Mouse (Mus musculus): Measurements from ENCODE around the gene Pah. TPM values are rescaled to one million over a fixed set of nuclear protein-coding genes. Genes with fewer than 3 reads are reported as not detected.
A peak's percentile ranks its signal among the peaks of the same experiment; 100 is the strongest.

Pah gene
- 0.02 TPM in 1 of 2 replicates, not detected in the other for polyA plus RNA-seq (2012)

DNA sequence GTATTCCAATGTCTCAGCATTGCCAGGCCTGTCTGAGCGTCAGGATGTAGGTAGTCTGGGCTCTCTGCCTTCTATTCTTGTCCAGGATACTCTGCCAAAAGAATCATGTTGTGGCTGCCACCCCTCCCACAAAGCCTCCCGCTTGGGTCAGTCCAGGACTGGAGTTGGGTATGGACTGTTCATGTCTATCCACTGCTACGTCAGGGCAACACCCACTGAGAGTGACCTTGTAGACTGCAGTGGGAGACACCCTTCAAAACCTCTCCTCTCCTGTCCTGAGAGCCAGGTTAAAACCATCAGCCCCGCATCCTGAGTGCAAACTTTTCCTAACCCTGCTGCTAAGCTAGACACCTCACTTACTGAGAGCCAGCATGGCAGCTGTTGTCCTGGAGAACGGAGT lies at the start of gene Pah:
Gene Pah, plus strand, starts transcription at position 150 of the 400 bp plus-strand sequence.
- Histone ChIP-seq H3K4me3 (replicated peaks) (peak within 1 kb of the TSS; percentile 12), H3K9me3 (ENCODE audit: control insufficient read depth, low read length) (no peaks in the 10 kb centered on the region), H3K4me1 (ENCODE audit: control insufficient read depth) (no peaks in the 10 kb centered on the region), H3K36me3 (ENCODE audit: control insufficient read depth) (no peaks in the 10 kb centered on the region), H3K27me3 (ENCODE audit: control insufficient read depth) (no peaks in the 10 kb centered on the region)
- TF ChIP-seq GATA1 (IDR thresholded peaks at IDR 0.05; ENCODE audit: low read length) (no peak), TAL1 (IDR thresholded peaks at IDR 0.05; ENCODE audit: low read length) (no peak)

GRCm38 (mm10) chr10:87473475-87474131 lies 48.0 kb upstream of the Pah start:
- Histone ChIP-seq H3K4me3 (replicated peaks) (no peak overlapping the region), H3K36me3 (ENCODE audit: control insufficient read depth) (no peaks in the 10 kb centered on the region), H3K27me3 (ENCODE audit: control insufficient read depth) (no peaks in the 10 kb centered on the region), H3K4me1 (ENCODE audit: control insufficient read depth) (no peaks in the 10 kb centered on the region), H3K9me3 (ENCODE audit: control insufficient read depth, low read length) (peaks cover 11% of the 10 kb centered on the region)
- TF ChIP-seq TAL1 (IDR thresholded peaks at IDR 0.05; ENCODE audit: low read length) (no peak), GATA1 (IDR thresholded peaks at IDR 0.05; ENCODE audit: low read length) (no peak)

DNA sequence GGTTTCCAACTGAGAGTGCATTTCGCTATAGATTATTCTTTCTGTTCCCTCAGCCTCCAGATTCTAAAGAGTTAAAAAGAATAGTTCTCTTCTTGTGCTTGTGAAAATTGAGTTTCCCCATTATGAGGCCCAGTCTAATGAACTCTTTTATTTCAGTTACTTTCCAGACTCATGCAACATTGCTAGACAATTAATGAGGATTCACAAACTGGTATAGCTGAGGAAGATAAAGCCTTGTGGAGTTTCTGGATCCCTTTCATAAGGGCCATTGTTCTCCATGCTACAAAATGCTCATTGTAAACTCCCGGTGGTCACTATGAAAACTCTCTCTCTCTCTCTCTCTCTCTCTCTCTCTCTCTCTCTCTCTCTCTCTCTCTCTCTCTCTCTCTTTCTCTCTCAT lies 46.6 kb upstream of the Pah start:
- TF ChIP-seq TAL1 (IDR thresholded peaks at IDR 0.05; ENCODE audit: low read length) (no peak), GATA1 (IDR thresholded peaks at IDR 0.05; ENCODE audit: low read length) (no peak)
- H3K27me3 ChIP-seq (ENCODE audit: control insufficient read depth), result no peaks in the 10 kb centered on the region
- H3K4me3 ChIP-seq (replicated peaks), result no peak overlapping the region
- no peaks in the 10 kb centered on the region for H3K36me3 ChIP-seq (ENCODE audit: control insufficient read depth)
- peaks cover 11% of the 10 kb centered on the region for H3K9me3 ChIP-seq (ENCODE audit: control insufficient read depth, low read length)
- H3K4me1 ChIP-seq (ENCODE audit: control insufficient read depth), result no peaks in the 10 kb centered on the region

GRCm38 (mm10) chr10:87477895-87478294 lies 43.7 kb upstream of the Pah start:
- Histone ChIP-seq H3K9me3 (ENCODE audit: control insufficient read depth, low read length) (peaks cover 6% of the 10 kb centered on the region; the same call in 1 of the 2 replicates), H3K4me3 (replicated peaks) (no peak overlapping the region), H3K27me3 (ENCODE audit: control insufficient read depth) (peaks cover 2% of the 10 kb centered on the region; the same call in 1 of the 2 replicates), H3K4me1 (ENCODE audit: control insufficient read depth) (no peaks in the 10 kb centered on the region), H3K36me3 (ENCODE audit: control insufficient read depth) (no peaks in the 10 kb centered on the region)
- TF ChIP-seq TAL1 (IDR thresholded peaks at IDR 0.05; ENCODE audit: low read length) (no peak), GATA1 (IDR thresholded peaks at IDR 0.05; ENCODE audit: low read length) (no peak)

DNA sequence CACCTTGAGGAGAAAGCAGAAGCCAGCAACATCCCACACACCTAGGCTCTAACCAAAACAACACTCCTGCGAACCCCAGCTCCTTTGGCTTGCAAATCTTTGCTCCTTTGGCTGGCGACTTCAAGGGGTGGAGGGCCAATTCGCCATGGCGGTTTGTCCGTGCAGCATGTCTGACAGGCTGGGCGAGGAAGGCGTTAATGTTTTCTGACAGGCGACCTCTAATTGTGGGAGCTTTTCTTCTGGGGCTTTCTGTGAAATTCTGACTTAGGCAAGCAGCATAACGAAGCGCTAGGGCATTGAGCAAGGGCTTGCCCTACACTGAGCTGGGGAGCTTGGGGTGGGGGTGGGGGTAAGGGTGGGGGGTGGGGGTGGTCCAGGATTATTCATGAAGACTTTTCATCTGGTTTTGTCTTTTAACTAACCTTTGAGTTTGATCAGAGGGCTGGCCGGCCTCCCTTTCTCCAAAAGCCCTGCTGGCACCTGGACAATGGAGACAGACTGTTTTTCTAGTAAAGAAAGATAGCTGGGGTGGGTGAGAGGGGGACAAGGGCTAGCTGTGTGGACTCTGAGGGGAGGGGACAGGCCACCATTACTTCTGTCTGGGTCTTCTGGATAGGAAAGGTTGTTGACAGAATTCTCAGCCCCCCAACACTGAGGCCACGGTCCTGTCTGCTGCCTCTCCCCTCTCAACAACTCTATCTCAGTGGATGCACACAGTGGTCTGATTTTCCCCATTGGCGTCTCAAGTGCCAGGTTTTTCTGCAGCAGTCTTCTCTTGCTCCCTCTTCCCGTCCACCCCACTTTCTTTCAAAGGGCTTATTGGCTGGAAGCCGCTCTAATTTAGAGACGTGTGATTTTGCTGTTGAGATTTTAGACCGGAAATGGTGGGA lies 36.5 kb upstream of the Pah start:
- H3K36me3 ChIP-seq (ENCODE audit: control insufficient read depth), result no peaks in the 10 kb centered on the region
- H3K9me3 ChIP-seq (ENCODE audit: control insufficient read depth, low read length), result peaks cover 2% of the 10 kb centered on the region; the same call in 1 of the 2 replicates
- peaks cover 54% of the 10 kb centered on the region for H3K27me3 ChIP-seq (ENCODE audit: control insufficient read depth)
- TF ChIP-seq GATA1 (IDR thresholded peaks at IDR 0.05; ENCODE audit: low read length), result no peak
- no peak for TF ChIP-seq TAL1 (IDR thresholded peaks at IDR 0.05; ENCODE audit: low read length)
- no peaks in the 10 kb centered on the region for H3K4me1 ChIP-seq (ENCODE audit: control insufficient read depth)
- no peak overlapping the region for H3K4me3 ChIP-seq (replicated peaks)

DNA sequence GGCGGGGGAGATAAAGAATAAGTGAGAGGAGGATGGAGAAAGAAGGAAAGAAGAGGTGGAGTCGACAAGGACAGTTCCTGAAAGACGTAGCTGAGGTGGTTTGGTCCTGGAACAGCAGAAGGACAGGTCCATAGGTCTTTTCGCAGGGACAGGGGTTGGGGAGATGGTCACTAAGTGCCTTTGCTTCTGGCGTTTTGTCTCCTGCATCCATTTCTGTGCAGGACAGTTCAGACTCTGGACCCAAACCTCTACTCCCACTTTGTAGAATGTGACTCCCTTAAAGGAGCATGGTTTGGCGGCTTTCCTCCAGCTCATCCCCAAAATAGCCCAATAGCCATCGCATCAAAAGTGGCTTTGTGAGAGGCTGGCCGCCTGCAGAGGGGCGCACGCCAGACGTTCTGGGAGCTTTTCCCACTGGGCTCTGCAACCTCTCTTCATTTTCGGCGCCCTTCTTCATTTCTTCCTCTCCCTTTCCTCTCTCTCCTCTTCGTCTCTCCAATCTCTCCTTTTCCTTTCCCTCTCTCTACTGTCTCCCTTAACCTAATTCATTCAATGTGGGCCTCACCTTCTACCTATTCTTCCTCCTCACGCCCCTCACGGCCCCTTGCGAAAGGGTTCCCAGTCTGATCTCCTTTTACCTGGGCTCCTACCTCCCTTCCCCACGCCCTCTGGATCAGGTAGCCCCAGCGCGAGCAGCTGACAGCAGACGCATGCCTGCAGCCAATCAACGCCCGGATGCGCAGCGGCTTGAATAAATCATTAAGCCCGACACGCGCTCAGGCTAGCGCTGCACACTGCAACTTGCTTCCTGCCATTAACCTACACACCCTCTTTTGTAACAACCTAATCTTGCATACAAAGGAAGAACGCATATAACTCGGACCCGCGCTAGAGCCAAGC lies 35.6 kb upstream of the Pah start:
- H3K27me3 ChIP-seq (ENCODE audit: control insufficient read depth), result peaks cover 63% of the 10 kb centered on the region
- no peaks in the 10 kb centered on the region for H3K36me3 ChIP-seq (ENCODE audit: control insufficient read depth)
- no peak overlapping the region for H3K4me3 ChIP-seq (replicated peaks)
- no peaks in the 10 kb centered on the region for H3K4me1 ChIP-seq (ENCODE audit: control insufficient read depth)
- peaks cover 2% of the 10 kb centered on the region; the same call in 1 of the 2 replicates for H3K9me3 ChIP-seq (ENCODE audit: control insufficient read depth, low read length)
- no peak for TF ChIP-seq GATA1 (IDR thresholded peaks at IDR 0.05; ENCODE audit: low read length)
- TF ChIP-seq TAL1 (IDR thresholded peaks at IDR 0.05; ENCODE audit: low read length), result no peak

GRCm38 (mm10) chr10:87488429-87489145 lies 33.0 kb upstream of the Pah start:
- no peaks in the 10 kb centered on the region for H3K36me3 ChIP-seq (ENCODE audit: control insufficient read depth)
- H3K27me3 ChIP-seq (ENCODE audit: control insufficient read depth), result peaks cover 84% of the 10 kb centered on the region
- H3K9me3 ChIP-seq (ENCODE audit: control insufficient read depth, low read length), result no peaks in the 10 kb centered on the region
- TF ChIP-seq GATA1 (IDR thresholded peaks at IDR 0.05; ENCODE audit: low read length), result no peak
- no peak for TF ChIP-seq TAL1 (IDR thresholded peaks at IDR 0.05; ENCODE audit: low read length)
- H3K4me3 ChIP-seq (replicated peaks), result no peak overlapping the region
- no peaks in the 10 kb centered on the region for H3K4me1 ChIP-seq (ENCODE audit: control insufficient read depth)

All from erythroblast, embryonic 14.5 days (primary cell).